Mouse (Mus musculus) ES-Bruce4 (cell line): Measurements from ENCODE around the gene Fam71e2.

ENCODE experiments used
- CTCF ChIP-seq: IDR thresholded peaks from one replicate; pipeline ENCODE4 v1.8.1; 2011; ENCODE audit warnings: low read depth, low read length
- EP300 ChIP-seq: IDR thresholded peaks from 2 replicates; pipeline ENCODE4 v1.6.1; 2011; ENCODE audit warnings: low read depth, low read length; ENCODE audit not compliant: insufficient read depth
- POLR2A ChIP-seq: IDR thresholded peaks from one replicate; pipeline ENCODE4 v1.8.1; 2011; ENCODE audit warnings: low read length; ENCODE audit not compliant: insufficient read depth

GRCm38 (mm10) chr7:4725169-4725568 is 45.9 kb downstream of the Fam71e2 start, which contains the start of gene Tmem150b:
- TF ChIP-seq CTCF (no peak), POLR2A (no peak), EP300 (no peak)
